Mouse (Mus musculus) layer of hippocampus, postnatal 25 days (tissue): Measurements from ENCODE around the gene 3110040M04Rik. TPM values are rescaled to one million over a fixed set of nuclear protein-coding genes. Genes with fewer than 3 reads are reported as not detected.
"Not testable (repeated sequence)": the region's sequence is repeated elsewhere in the genome, so short reads cannot be mapped to it uniquely, and the experiment has no call there.

Source experiments
- DNase-seq, 2 experiments: peaks; one replicate each; pipeline ENCODE4 v3.0.0; 2022; ENCODE audit warnings: mixed read lengths in 2 of 2, low spot score in 1 of 2; ENCODE audit errors: extremely low spot score in 1 of 2
- total RNA-seq, 2 experiments: library from RNA; stranded (reverse); gene quantifications; 2 replicates each; pipeline ENCODE4 v1.2.3; 2021

The 3110040M04Rik gene
- total RNA-seq, 2 experiments from 2014 or later = not detected

DNA sequence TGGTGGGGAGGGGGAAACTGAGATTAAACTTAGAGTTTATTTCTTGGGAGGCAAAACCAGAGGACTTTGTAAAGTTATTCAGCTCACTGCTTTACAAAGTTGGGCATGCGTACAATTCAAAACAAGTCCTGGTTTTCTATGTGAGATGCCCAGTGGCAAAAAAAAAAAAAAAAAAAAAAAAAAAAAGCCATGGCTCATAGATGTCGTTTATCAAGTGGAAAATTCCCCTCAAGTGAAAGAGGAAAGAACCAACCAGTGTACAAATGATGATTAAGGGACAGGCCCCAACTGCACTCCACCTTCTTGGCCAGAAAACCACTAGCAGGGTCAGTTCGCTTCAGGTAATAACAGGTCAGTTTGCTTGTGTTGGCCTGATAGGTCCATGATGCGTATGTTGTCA is 15.5 kb upstream of the 3110040M04Rik start:
- no peak for DNase-seq

GRCm38 (mm10) chr1:151192075-151192474 is 11.8 kb upstream of the 3110040M04Rik start, which contains the start of gene Gm8947:
Gm8947 (plus strand) TSS chr1:151192376.
- DNase-seq = not testable (repeated sequence)

GRCm38 (mm10) chr1:151192739-151193138 is 11.2 kb upstream of the 3110040M04Rik start:
- DNase-seq = not testable (repeated sequence)

- DNase-seq = not testable (repeated sequence)
Observed at GRCm38 (mm10) chr1:151195986-151196385, 7.9 kb upstream of the 3110040M04Rik start.

DNA sequence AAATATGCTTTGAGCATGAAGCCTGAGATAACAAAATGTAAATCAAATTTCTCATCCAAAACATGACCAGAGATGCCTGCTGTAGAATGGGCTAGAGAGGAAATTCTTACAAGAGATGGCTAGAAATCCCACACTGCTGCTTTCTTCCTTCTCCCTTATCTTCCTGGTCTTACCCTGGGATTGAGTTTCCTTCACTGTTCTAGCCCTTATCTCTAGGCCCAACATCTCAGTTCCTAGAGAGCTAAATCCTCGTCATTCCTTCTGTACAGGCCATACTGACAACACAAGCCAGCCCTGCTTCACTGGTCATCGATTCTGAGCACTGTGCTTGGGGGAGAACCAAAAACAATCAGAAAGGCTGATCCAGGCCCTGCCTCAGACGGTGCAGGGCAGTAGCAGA is 7.2 kb upstream of the 3110040M04Rik start:
- not testable (repeated sequence) for DNase-seq

GRCm38 (mm10) chr1:151198120-151198519 is 5.8 kb upstream of the 3110040M04Rik start, which contains the start of gene Gm47995:
Gm47995 (plus strand) TSS chr1:151198448.
- not testable (repeated sequence) for DNase-seq

DNA sequence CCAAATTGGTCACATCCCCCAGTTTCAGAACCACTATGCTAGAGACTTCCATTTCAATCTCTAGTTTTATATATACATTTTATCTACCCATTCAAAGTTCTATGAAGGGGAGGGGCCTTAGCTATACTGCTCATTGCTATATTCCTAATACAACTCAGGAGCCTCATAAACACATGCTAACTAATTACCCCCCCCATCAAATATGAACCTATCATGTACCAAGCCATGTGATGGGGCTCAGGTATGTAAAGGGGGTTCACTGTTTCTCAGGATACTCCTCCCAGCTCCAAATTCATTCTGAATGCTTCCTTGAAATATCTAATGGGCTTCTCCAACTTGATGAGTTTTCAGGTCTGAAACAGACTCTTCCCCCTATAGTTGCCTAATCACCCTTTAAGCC is 3.3 kb upstream of the 3110040M04Rik start:
- not testable (repeated sequence) for DNase-seq

DNA sequence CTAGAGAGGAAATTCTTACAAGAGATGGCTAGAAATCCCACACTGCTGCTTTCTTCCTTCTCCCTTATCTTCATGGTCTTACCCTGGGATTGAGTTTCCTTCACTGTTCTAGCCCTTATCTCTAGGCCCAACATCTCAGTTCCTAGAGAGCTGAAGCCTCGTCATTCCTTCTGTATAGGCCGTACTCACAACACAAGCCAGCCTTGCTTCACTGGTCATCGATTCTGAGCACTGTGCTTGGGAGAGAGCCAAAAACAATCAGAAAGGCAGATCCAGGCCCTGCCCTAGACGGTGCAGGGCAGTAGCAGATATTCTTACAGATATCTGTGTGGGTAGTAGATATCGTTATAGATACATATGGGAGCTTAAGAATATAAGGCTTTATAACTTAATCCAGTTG is 1.1 kb upstream of the 3110040M04Rik start:
- DNase-seq = not testable (repeated sequence)

DNA sequence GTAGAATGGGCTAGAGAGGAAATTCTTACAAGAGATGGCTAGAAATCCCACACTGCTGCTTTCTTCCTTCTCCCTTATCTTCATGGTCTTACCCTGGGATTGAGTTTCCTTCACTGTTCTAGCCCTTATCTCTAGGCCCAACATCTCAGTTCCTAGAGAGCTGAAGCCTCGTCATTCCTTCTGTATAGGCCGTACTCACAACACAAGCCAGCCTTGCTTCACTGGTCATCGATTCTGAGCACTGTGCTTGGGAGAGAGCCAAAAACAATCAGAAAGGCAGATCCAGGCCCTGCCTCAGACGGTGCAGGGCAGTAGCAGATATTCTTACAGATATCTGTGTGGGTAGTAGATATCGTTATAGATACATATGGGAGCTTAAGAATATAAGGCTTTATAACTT is 4.6 kb downstream of the 3110040M04Rik start:
- DNase-seq = not testable (repeated sequence)

DNA sequence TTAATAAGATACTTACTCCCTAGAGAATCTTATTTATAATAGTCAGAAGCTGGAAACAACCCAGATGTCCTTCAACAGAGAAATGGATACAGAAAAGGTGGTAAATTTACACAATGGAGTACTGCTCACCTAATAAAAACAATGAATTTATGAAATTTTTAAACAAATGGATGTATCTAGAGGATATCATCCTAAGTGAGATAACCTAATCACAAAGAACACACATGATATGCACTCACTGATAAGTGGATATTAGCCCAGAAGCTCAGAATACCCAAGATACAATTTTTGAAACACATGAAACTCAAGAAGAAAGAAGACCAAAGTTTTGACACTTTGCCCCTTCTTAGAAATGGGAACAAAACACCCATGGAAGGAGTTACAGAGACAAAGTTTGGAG is 5.0 kb downstream of the 3110040M04Rik start:
- not testable (repeated sequence) for DNase-seq

GRCm38 (mm10) chr1:151209824-151210355 is 6.0 kb downstream of the 3110040M04Rik start, which contains the start of gene Gm47996:
Gm47996 (plus strand) TSS chr1:151210131.
- not testable (repeated sequence) for DNase-seq

DNA sequence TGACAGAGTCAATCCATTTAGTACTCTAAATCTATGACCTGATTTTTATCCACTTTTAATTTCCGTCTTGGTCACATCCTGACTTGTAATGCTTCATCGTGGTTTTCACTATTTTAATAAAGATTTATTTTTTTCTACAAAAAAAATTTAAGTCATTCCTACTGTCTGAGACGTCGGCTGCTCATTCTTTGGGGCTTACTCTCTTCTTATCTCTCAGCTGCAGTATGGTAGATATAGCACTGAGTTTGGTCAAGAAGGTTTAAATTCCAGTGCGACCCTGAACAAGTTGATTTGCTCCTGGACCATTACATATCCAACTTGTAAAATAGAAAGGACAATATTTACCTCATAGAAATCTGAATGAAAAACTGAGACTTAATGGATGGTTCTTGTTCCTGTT is 7.7 kb downstream of the 3110040M04Rik start:
- DNase-seq = not testable (repeated sequence)

DNA sequence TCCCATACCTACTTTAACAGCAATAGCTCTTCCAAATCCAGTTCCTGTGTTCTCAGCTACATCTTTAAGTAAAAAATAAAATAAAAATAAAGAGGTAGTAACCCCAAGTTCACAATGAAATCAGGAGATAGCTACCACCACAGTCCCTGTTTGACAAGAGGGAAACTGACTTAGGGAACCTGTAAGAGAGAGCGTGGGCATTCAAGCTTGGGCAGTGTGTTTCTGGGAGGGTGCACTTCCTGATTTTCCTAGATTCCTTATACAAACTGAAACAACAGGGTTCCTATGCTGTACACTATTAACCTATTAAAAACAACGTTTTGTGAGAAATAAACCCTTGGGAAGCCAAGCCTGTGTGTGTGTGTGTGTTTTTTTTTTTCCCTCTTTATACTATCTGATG is 10.9 kb downstream of the 3110040M04Rik start:
- DNase-seq = no peak

DNA sequence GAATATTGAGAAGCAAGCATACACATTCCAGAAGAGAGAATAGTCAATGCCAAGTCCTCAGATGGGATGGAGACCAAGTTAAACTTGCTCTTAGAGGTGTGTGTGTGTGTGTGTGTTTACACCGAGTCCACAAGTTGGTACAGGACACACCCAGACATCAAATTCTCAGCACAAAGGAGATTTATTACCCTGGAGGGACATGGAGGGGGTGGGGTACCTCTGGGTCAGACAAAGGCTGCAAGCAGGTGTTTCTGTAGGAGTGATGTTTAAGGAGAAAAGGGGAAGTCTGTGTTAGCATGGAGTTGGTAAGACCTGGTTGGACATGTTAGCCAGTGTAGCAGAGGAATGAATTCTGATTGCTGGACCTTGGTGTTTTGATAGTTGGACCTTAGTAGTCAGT is 12.1 kb downstream of the 3110040M04Rik start:
- no peak for DNase-seq

DNA sequence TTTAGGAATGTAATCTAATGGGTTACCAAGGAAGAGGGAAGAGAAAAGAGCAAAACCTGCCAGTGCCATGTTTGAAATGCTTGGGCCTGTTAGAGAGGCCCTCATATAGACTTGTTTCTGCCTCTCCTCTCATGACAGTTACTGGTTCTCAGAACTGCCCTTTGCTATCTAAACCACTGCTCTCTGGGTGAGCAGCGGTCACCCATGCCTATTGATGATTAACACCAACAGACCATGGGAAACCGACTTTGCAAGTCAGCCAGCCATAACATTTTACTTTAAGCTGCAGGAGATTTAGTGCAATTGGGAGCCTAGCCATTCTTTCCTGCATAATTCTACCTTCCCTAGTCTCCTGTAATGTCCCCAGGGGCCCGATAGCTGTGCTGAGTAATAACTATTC is 12.5 kb downstream of the 3110040M04Rik start:
- no peak for DNase-seq

GRCm38 (mm10) chr1:151219045-151219444 is 15.1 kb downstream of the 3110040M04Rik start:
- no peak for DNase-seq

- no peak for DNase-seq
Observed at GRCm38 (mm10) chr1:151220098-151220497, 16.2 kb downstream of the 3110040M04Rik start.

GRCm38 (mm10) chr1:151222561-151223267 is 18.8 kb downstream of the 3110040M04Rik start:
- DNase-seq = no peak

DNA sequence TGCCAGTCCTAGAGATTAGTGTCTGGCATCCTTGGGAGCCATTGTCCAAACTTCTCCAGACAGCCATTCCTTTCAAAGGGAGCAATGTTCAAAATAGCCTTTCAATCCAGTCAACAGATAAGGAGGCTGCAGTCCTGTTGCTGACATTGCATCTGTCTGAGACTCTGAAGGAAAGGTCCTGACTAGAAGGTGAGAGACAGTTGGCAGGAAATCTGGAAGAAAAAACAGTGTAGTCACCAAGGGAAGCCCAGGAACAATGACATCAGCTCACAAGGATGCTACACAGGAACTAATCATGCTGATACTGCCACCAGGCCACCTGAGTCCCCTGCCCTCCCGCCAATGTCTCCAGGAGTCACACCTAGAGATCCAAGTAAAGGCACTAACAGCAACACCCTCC is 19.5 kb downstream of the 3110040M04Rik start:
- DNase-seq = no peak

DNA sequence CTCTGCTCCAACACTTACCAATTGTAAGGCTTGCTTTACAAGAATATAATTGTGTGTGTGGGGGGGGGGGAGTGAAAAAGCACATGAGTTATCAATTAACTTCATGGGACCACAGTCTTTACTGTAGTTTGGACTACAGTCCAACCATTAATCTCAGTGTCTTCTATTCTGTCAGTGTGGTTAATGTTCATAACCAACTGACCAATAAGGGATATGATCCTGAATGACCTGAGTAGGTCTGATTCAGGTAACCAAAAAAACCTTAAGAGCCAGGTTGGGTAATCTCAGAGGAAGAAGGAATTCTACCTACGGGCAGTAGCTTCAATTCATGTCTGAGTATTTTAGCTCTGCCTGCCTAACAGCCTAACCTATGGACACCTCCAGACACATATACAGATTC is 20.6 kb downstream of the 3110040M04Rik start:
- no peak for DNase-seq

GRCm38 (mm10) chr1:151227506-151227905 is 23.6 kb downstream of the 3110040M04Rik start:
- no peak for DNase-seq
